Mouse (Mus musculus) T-helper 2 cell (primary cell): Measurements from ENCODE around the gene E2f2.

Source experiments
- in situ Hi-C: fragments of 300-600 bp; cut with MboI, MseI; formaldehyde crosslinking; loops from one replicate; pipeline ENCODE4 v1.15.1; 2025; ENCODE audit warnings: high pct_unique_total_duplicates

Gene E2f2

GRCm38 (mm10) chr4:136198846-136199245 lies 26.7 kb downstream of the E2f2 start:
- in situ Hi-C loops: loop anchor here (5.0 kb wide), 1 partner anchor 37 kb away; no protein-coding TSS in a partner anchor

GRCm38 (mm10) chr4:136199562-136200292 lies 27.5 kb downstream of the E2f2 start:
- in situ Hi-C loops: loop anchor here (5.0 kb wide), 1 partner anchor 37 kb away; no protein-coding TSS in a partner anchor

DNA sequence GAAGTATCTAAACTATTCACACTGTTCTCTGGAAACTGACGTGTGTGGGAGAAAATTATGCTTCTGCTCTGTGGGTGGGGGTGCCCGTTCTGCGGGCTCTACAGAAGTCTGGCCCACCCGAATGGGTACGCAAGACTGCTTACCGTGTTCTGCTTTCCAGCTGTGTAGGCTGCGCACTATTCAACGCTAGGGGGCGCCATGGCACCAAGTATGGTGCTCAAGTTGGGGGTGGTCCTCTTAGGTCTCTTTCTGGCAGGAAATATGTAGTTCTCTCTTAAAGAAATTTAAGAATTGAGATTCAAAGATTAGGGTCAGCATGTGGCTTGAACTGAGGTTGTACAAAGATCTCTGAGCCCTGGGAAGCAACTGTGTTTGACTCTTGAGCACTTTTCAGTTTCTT lies 30.3 kb downstream of the E2f2 start:
- in situ Hi-C loops: no loop called here

DNA sequence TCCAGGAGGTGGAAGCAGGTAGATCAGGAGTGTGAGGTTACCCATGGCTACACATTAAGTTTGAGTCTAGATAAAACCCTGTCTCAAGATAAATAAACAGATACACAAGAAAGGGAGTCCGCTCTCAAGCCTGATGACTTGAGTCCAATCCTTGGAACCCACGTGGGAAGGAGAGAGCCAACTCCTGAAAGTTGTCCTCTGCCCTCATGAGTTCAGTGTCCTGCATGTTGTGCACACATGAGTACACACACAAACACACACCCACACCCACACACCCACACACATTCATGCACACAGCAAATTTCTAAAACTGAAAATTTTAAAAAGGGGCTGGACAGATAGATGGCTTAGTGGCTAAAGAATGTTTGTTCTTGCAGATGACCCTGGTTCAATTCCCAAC lies 32.6 kb downstream of the E2f2 start:
- in situ Hi-C loops: no loop called here

DNA sequence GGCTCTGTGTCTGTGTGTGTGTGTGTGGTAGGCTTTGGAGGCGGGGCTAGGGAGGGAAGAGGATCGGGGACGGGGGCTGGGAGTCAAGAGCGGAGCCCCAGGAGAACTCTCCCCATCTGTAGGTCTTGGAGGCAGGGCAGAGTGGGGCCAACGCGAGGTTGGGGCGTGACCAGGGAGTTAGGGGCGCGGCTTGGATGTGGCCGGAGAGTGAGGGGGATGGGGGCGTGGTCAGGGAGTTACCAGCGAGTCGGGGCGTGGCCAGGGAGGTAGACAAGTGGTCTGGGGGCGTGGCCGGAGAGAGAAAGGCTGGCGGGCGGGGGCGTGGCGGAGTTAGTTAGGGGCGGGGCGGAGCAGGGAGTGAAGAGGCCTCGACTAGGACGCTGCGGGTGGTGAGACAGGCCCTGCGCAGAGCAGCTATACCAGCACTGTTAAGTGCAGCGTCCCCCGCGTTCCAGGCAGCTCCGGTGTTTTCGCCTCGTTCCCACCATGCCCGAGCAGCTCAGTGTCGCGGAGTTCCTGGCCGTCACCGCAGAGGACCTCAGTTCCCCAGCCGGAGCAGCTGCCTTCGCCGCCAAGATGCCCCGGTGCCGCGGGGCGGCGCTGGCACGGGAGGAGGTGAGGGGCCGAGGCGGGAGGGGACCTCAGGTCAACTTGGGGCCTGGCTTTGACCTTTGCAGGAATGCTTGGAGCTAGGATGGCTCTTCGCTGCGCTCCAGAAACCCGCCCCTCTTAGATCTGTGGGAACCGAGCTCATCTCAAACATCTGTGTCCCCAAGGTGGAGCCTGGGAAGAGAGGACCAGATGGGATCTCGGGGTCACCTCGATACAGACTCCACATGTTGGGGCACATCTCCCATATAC lies 34.1 kb downstream of the E2f2 start, which contains the start of gene Asap3:
Gene Asap3, plus strand, starts transcription at position 333 of the 861 bp plus-strand sequence.
- in situ Hi-C loops: no loop called here

DNA sequence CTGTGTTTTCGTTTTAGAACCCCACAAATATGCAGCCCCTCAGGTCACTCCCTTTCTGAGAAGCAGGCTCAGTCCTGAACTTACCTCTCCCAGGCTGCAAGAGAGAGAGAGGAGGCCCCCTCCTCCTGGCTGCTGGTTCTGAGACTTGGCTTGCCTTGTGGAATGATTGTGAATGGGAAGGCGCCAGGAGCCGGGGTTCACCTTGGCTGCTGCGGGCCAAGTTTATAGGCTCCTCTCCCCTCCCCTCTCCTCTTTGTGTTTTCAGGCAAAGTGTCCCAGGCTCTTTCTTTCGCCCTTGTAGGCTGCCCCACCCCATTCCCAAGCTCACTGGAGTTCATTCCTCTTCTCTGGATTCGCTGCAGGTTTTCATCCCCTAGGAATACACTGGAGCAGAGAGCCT lies 34.7 kb downstream of the E2f2 start:
- in situ Hi-C loops: no loop called here

- in situ Hi-C loops: loop anchor here (10.0 kb wide), 1 partner anchor 566 kb away; no protein-coding TSS in a partner anchor
Observed at GRCm38 (mm10) chr4:136210931-136211330, 38.7 kb downstream of the E2f2 start.

DNA sequence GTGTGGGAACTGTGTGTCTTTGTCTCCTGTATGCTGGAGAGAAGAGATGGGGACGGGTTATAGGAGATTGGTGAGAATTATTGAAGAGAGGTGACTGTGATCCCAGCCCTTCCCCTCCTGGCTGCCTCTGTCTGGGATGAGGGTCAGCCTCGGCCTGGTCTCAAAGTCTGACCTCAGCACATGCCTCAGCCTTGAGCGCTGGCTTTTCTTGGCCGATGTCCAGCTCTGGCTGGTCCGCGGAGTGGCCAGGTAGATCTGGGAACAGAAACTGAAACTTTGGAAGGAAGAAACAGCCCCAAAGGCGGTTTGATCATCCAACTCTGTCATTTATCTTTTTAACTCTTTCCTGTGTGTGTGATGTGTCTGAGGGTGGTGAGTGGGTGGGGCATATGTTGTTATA lies 41.4 kb downstream of the E2f2 start:
- in situ Hi-C loops: loop anchor here (10.0 kb wide), 1 partner anchor 569 kb away; no protein-coding TSS in a partner anchor

- in situ Hi-C loops: loop anchor here (10.0 kb wide), 1 partner anchor 570 kb away; no protein-coding TSS in a partner anchor
Observed at GRCm38 (mm10) chr4:136214828-136215227, 42.6 kb downstream of the E2f2 start.

GRCm38 (mm10) chr4:136215576-136215975 lies 43.4 kb downstream of the E2f2 start:
- in situ Hi-C loops: loop anchor here (10.0 kb wide), 1 partner anchor 571 kb away; no protein-coding TSS in a partner anchor

- in situ Hi-C loops: loop anchor here (10.0 kb wide), 1 partner anchor 572 kb away; no protein-coding TSS in a partner anchor
Observed at GRCm38 (mm10) chr4:136217063-136217462, 44.9 kb downstream of the E2f2 start.

DNA sequence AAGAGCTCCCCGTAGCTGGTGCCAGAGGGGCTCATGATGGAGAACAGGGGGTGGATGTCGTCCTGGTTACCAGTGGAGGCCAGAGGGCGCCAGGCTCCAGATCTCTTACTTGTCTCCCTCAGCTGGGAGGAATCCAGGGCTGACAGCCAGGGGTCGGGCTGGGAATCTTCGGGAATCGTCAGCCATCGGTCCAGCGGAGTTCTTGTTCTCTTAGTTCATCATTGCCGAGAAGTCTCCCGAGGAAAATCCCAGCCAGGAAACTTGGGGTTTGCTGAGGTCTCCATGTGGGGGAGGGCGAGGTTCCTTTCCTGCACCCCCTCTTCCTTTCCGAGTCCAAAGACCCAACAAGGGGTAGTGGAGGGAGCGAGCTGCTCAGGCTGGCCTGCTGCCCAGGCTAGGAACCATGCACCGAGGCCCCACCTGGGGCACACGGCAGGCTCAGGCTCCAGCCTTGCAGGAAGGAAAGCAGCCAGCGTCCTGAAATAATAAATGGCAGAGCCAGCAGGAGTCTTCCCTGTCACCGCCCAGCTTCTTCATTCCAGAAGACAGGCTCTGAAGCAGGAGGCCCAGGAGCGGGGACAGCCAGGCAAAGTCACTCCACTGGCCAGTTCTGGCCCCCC lies 46.5 kb downstream of the E2f2 start:
- in situ Hi-C loops: loop anchor here (10.0 kb wide), 1 partner anchor 574 kb away; no protein-coding TSS in a partner anchor

GRCm38 (mm10) chr4:136220133-136220775 lies 48.1 kb downstream of the E2f2 start:
- in situ Hi-C loops: no loop called here

DNA sequence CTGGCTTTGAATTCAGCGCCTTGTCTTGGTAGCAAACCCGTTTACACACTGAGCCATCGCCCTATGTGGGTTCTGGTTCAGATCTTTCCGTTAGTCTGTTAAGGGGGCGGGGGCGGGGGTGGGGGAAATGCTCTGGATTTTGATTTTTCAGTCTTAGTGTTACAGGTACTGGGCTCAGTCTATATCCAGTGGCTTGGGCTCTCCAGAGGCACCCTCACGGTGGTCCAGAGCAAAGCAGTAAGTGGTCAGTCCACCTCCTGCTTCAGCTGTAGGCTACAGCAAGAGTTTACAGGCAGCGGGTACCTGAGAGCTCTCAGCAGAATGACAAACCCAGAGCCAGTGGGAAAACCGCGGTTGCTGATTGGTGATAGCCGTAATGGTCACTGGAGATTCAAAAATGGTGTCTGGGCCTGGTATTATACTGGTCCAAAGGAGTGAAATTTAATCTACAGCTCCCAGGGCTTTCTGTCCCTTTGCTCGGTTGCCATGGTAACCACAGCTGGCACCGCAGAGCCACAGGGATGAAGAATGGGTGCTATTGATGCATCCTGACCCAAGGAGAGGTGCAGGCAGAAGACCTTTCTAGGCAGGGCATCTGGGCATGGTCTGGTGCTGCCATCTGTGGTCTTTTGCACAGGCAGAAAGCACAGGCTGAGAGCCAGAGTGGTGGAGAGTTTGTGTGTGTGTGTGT lies 51.5 kb downstream of the E2f2 start:
- in situ Hi-C loops: no loop called here

GRCm38 (mm10) chr4:136224240-136224559 lies 52.0 kb downstream of the E2f2 start:
- in situ Hi-C loops: no loop called here

GRCm38 (mm10) chr4:136224677-136225460 lies 52.7 kb downstream of the E2f2 start:
- in situ Hi-C loops: no loop called here

GRCm38 (mm10) chr4:136227408-136227807 lies 55.2 kb downstream of the E2f2 start:
- in situ Hi-C loops: no loop called here

GRCm38 (mm10) chr4:136228640-136229039 lies 56.4 kb downstream of the E2f2 start:
- in situ Hi-C loops: no loop called here

DNA sequence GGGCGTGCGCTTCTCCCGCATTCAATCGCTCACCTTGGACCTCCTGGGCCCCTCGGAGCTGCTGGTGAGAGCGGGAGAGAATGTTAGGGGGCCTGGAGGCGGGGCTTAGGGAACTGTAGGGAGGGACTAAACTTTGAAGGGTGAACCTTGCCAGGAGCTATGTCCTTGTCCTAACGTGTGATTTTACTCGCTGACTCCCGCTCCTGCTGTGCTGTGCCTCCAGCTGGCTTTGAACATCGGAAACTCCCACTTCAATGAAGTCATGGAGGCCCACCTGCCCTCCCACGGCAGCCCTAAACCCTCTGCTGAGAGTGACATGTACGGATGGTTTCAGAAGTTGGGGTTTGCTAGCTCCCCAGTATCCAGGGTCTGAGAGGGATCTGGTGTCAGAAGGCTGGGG lies 66.5 kb downstream of the E2f2 start:
- in situ Hi-C loops: no loop called here

- in situ Hi-C loops: no loop called here
Observed at GRCm38 (mm10) chr4:136239111-136239510, 66.9 kb downstream of the E2f2 start.
